Comparison of ENCODE assay signal across 8 mouse cellular contexts in genomic region chr3:59006731-59007441, GRCm38 (mm10). TPM values are rescaled to one million over a fixed set of nuclear protein-coding genes. Genes with fewer than 3 reads are reported as not detected.
DNase-seq lines count a peak whose midpoint lies in the region; ATAC-seq lines count a peak whose summit lies in the region.

No protein-coding gene starts in this region.

- no peaks in the 10 kb centered on the region for H3K9me3 ChIP-seq in hindbrain, embryonic 13.5 days

- under 1% methylated on average over 75 of the region's 77 CpGs for WGBS in hindbrain, embryonic 13.5 days

- DNase-seq in T-cell, adult 2 months (ENCODE audit: low spot score): peak; percentile 12
- peak; percentile 84 to 85 for DNase-seq in cerebellum, postnatal 10 days
- DNase-seq in frontal cortex, postnatal 10 days (ENCODE audit: low spot score in 2 of 2): peak; percentile 78 to 84
- peak; percentile 63 to 79 for DNase-seq in left cerebral cortex, adult 8-10 months (ENCODE audit: low spot score in 2 of 2)
- DNase-seq in lung, postnatal 25 days (ENCODE audit: low spot score): peak; percentile 38
- peak; percentile 79 to 81 for DNase-seq in right cerebral cortex, adult 2 months (ENCODE audit: low spot score in 2 of 2)
- DNase-seq in urinary bladder, postnatal 4 days (ENCODE audit: low spot score in 2 of 2): peak; percentile 73 to 79

- H3K27ac ChIP-seq in hindbrain, embryonic 13.5 days: peak overlapping the region; percentile 93

- peak; percentile 88 for ATAC-seq in hindbrain, embryonic 13.5 days (ENCODE audit: low FRiP score)

- H3K4me1 ChIP-seq in hindbrain, embryonic 13.5 days (replicated peaks): peaks cover 18% of the 10 kb centered on the region

- peaks cover 8% of the 10 kb centered on the region; the same call in 1 of the 2 replicates for H3K27me3 ChIP-seq in hindbrain, embryonic 13.5 days

- H3K9ac ChIP-seq in hindbrain, embryonic 13.5 days: peak overlapping the region; percentile 80

- H3K4me2 ChIP-seq in hindbrain, embryonic 13.5 days: peak overlapping the region; percentile 89

- H3K4me3 ChIP-seq in hindbrain, embryonic 13.5 days: peak overlapping the region; percentile 83

- H3K36me3 ChIP-seq in hindbrain, embryonic 13.5 days: no peaks in the 10 kb centered on the region

RNA-seq across cellular contexts. Expression of gene Med12l, which starts 1.3 kb away (rescaled TPM):
- 3.9 and 4.2 TPM in 2 replicates for polyA plus RNA-seq in hindbrain, embryonic 13.5 days (2015; fragmentation: Nextera tagmentation; extraction: Ambion mirVana)
- total RNA-seq in left cerebral cortex, adult 8-10 months (2022): 10 to 100 TPM; 46.1 to 52.7 (median 49.1) TPM

Comparison
In these comparisons a context has a peak if more than half of its experiments do, and no peak if none do; other contexts are left out.
1. Peak in every context shown above with its lines: DNase-seq, ATAC-seq, H3K4me3 ChIP-seq and H3K27ac ChIP-seq.
2. DNase-seq: peak in every context shown above with its lines; median percentile 84 in cerebellum, postnatal 10 days; 81 in frontal cortex, postnatal 10 days; 80 in right cerebral cortex, adult 2 months; 76 in urinary bladder, postnatal 4 days; 71 in left cerebral cortex, adult 8-10 months; 38 in lung, postnatal 25 days; 12 in T-cell, adult 2 months.